Mouse (Mus musculus) midbrain, embryonic 14.5 days (tissue): ENCODE measurements at regions not wholly inside any gene's neighbourhood (a gene's known extent, or its start where the extent isn't known, plus 50 kb on each side); places are given as distances from the start of the nearest gene placed in this dataset.

Experiments used
- ATAC-seq: fragments of 200-750 bp; cut with Nextera tagmentation; 2 replicates; pipeline ENCODE4 v1.8.0; 2017; ENCODE audit warnings: moderate number of reproducible peaks, moderate library complexity; ENCODE audit not compliant: low FRiP score, low TSS enrichment
- DNase-seq: peaks from one replicate; pipeline ENCODE4 v3.0.0-alpha.2; 2015
- H3K27ac ChIP-seq: fragments of 300-500 bp; sonication (generic); replicated peaks from 2 replicates; pipeline ENCODE4 v1.5.1; 2014; ENCODE audit warnings: mild to moderate bottlenecking, low read depth, low read length, moderate library complexity
- H3K27me3 ChIP-seq: fragments of 300-500 bp; sonication (generic); 2 replicates; pipeline ENCODE4 v1.6.1; 2014; ENCODE audit warnings: low read length, control low read depth, mixed read lengths; ENCODE audit not compliant: control insufficient read depth, insufficient read depth
- H3K36me3 ChIP-seq: fragments of 300-500 bp; sonication (generic); 2 replicates; pipeline ENCODE4 v1.6.1; 2014; ENCODE audit warnings: low read length, control low read depth; ENCODE audit not compliant: control insufficient read depth, insufficient read depth
- H3K4me1 ChIP-seq: fragments of 300-500 bp; sonication (generic); 2 replicates; pipeline ENCODE4 v1.6.1; 2014; ENCODE audit warnings: mild to moderate bottlenecking, antibody characterized with exemption, low read length, control low read depth; ENCODE audit not compliant: control insufficient read depth, insufficient read depth
- H3K4me2 ChIP-seq: fragments of 300-500 bp; sonication (generic); 2 replicates; pipeline ENCODE4 v1.6.1; 2014; ENCODE audit warnings: mild to moderate bottlenecking, low read length, moderate library complexity
- H3K4me3 ChIP-seq: fragments of 300-500 bp; sonication (generic); replicated peaks from 2 replicates; pipeline ENCODE4 v1.5.1; 2014; ENCODE audit warnings: low read depth, low read length
- H3K9ac ChIP-seq: fragments of 300-500 bp; sonication (generic); replicated peaks from 2 replicates; pipeline ENCODE4 v1.6.1; 2014; ENCODE audit warnings: mild to moderate bottlenecking, low read length, moderate library complexity
- H3K9me3 ChIP-seq: fragments of 300-500 bp; sonication (generic); 2 replicates; pipeline ENCODE4 v1.6.1; 2016; ENCODE audit warnings: low read length, control low read depth, mixed read lengths; ENCODE audit not compliant: control insufficient read depth
- WGBS: fragments of 180-500 bp; shearing (Covaris S2); extraction: QIAGEN DNeasy Blood & Tissue Kit; methylation state at CpG from one replicate; pipeline ENCODE4 v1.1.7; 2014; 5-methylcytosine and 5-hydroxymethylcytosine counted together

- Histone ChIP-seq H3K9ac (no peak overlapping the region), H3K4me2 (no peak overlapping the region), H3K27ac (peak overlapping the region; percentile 91), H3K4me3 (no peak overlapping the region), H3K4me1 (peaks cover 23% of the 10 kb centered on the region), H3K27me3 (no peaks in the 10 kb centered on the region), H3K36me3 (no peaks in the 10 kb centered on the region), H3K9me3 (no peaks in the 10 kb centered on the region)
- DNase-seq (peak; percentile 51), ATAC-seq (no peak)
- 4% methylated on average over 3 of the region's 3 CpGs for WGBS
Observed at GRCm38 (mm10) chr9:101471665-101472064, 220.1 kb upstream of the Ppp2r3a start.

GRCm38 (mm10) chr9:101469756-101470155 lies 218.2 kb upstream of the Ppp2r3a start:
- WGBS = 91% methylated on average over 3 of the region's 3 CpGs
- no peak for ATAC-seq
- H3K4me1 ChIP-seq = peaks cover 23% of the 10 kb centered on the region
- H3K27ac ChIP-seq = no peak overlapping the region
- no peaks in the 10 kb centered on the region for H3K36me3 ChIP-seq
- H3K9ac ChIP-seq = no peak overlapping the region
- H3K27me3 ChIP-seq = no peaks in the 10 kb centered on the region
- DNase-seq = no peak
- H3K4me2 ChIP-seq = no peak overlapping the region
- no peaks in the 10 kb centered on the region for H3K9me3 ChIP-seq
- H3K4me3 ChIP-seq = no peak overlapping the region

GRCm38 (mm10) chr9:101464727-101465427 lies 213.3 kb upstream of the Ppp2r3a start:
- peak; percentile 25 for DNase-seq
- Histone ChIP-seq H3K27ac (no peak overlapping the region), H3K4me3 (no peak overlapping the region), H3K4me2 (no peak overlapping the region), H3K36me3 (no peaks in the 10 kb centered on the region), H3K4me1 (0 out of 2 replicates have a peak, but pooled peaks cover under 1% of the 10 kb centered on the region), H3K9ac (no peak overlapping the region), H3K9me3 (no peaks in the 10 kb centered on the region), H3K27me3 (no peaks in the 10 kb centered on the region)
- no peak for ATAC-seq
- WGBS = 50% methylated on average over 18 of the region's 18 CpGs

- WGBS = 70% methylated on average over 11 of the region's 11 CpGs
- ATAC-seq (no peak), DNase-seq (peak; percentile 16)
- Histone ChIP-seq H3K4me1 (peaks cover 4% of the 10 kb centered on the region; the same call in 1 of the 2 replicates), H3K27me3 (no peaks in the 10 kb centered on the region), H3K4me3 (no peak overlapping the region), H3K9me3 (no peaks in the 10 kb centered on the region), H3K4me2 (no peak overlapping the region), H3K9ac (no peak overlapping the region), H3K27ac (peak overlapping the region; percentile 46), H3K36me3 (no peaks in the 10 kb centered on the region)
Observed at GRCm38 (mm10) chr9:101458947-101459627, 207.5 kb upstream of the Ppp2r3a start.

- ATAC-seq = no peak
- Histone ChIP-seq H3K27ac (peak overlapping the region; percentile 46; the same call in 1 of the 2 replicates), H3K9me3 (no peaks in the 10 kb centered on the region), H3K36me3 (no peaks in the 10 kb centered on the region), H3K4me3 (no peak overlapping the region), H3K27me3 (no peaks in the 10 kb centered on the region), H3K4me1 (peaks cover 4% of the 10 kb centered on the region; the same call in 1 of the 2 replicates), H3K9ac (no peak overlapping the region), H3K4me2 (no peak overlapping the region)
- 79% methylated on average over 10 of the region's 10 CpGs for WGBS
- no peak for DNase-seq
Observed at GRCm38 (mm10) chr9:101458306-101458946, 206.8 kb upstream of the Ppp2r3a start.

DNA sequence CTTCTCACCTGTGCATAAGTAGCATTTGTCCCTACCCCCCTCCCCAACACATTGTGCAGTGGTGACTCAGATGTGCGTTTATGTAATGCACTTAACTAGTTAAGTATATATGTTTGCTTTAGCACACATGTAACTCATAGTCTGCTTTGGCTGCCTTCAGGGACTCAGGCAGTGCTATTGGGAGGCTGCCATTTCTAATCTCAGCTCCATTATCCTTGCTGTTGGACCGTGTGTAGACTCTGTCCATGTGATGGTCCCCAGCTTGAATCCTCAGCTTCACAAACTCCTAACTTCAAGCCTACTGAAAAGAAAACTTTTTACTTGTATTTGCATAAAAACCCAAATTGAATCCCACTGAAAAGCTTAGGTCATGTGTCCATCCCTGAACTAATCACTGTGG lies 194.7 kb upstream of the Ppp2r3a start:
- Histone ChIP-seq H3K4me1 (no peaks in the 10 kb centered on the region), H3K4me3 (no peak overlapping the region), H3K27ac (no peak overlapping the region), H3K4me2 (no peak overlapping the region), H3K9me3 (no peaks in the 10 kb centered on the region), H3K36me3 (no peaks in the 10 kb centered on the region), H3K9ac (no peak overlapping the region), H3K27me3 (no peaks in the 10 kb centered on the region)
- no peak for ATAC-seq
- 86% methylated on average over 2 of the region's 2 CpGs for WGBS
- DNase-seq = no peak

- no peaks in the 10 kb centered on the region for H3K4me1 ChIP-seq
- ATAC-seq (no peak), DNase-seq (no peak)
- H3K9me3 ChIP-seq = no peaks in the 10 kb centered on the region
- H3K27me3 ChIP-seq = no peaks in the 10 kb centered on the region
- H3K36me3 ChIP-seq = no peaks in the 10 kb centered on the region
- no peak overlapping the region for H3K9ac ChIP-seq
- no peak overlapping the region for H3K27ac ChIP-seq
- H3K4me2 ChIP-seq = no peak overlapping the region
- WGBS = 90% methylated on average over 5 of the region's 5 CpGs
- no peak overlapping the region for H3K4me3 ChIP-seq
Observed at GRCm38 (mm10) chr9:101445764-101446163, 194.2 kb upstream of the Ppp2r3a start.

DNA sequence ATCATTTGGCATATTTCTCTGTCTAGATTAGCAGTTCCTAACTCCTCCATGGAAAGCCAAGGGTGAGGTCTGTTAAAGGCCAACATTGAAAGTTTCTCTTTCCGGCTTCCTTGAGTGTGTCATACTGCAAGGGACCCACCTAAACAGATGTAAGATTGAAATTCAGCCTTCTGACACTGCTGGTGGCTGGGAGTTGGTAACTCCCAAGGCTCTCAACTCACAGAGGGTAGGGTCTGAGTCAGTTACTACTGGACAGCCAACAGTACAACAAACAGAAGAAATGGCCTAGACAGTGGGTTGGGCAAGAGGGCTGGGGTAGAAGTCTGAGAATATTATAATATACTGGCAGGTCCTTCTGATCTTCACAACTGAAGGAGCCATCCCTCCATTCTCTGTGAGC lies 193.7 kb upstream of the Ppp2r3a start:
- Histone ChIP-seq H3K9me3 (no peaks in the 10 kb centered on the region), H3K9ac (no peak overlapping the region), H3K4me2 (no peak overlapping the region), H3K4me3 (no peak overlapping the region), H3K27me3 (no peaks in the 10 kb centered on the region), H3K4me1 (no peaks in the 10 kb centered on the region), H3K36me3 (no peaks in the 10 kb centered on the region), H3K27ac (no peak overlapping the region)
- ATAC-seq (no peak), DNase-seq (no peak)
- WGBS = 80% methylated on average over 1 of the region's 1 CpGs
